22 mouse cellular contexts compared by ENCODE assay signal in the genomic region with DNA sequence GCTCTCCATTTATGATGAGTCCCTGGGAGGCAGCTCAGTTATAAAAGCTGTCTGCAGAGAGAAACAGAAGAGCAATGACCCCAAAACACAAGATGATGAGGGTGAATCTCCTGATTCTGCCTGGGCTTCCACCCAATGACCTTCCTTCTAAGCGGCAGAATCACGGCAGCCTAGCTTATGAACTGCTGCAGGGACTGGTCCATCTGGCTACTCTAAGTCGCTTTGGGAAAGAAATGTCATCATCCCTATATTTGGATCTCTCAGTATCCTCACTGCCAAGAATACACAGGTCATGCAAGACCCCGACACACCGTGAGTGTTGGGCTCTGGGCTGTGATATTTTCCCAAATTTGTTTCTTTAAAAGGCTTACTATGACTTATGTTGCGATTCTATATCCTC. TPM values are rescaled to one million over a fixed set of nuclear protein-coding genes. Genes with fewer than 3 reads are reported as not detected.
DNase-seq lines count a peak whose midpoint lies in the region; ATAC-seq and TF ChIP-seq lines count a peak whose summit lies in the region.
"Had no signal": no experiment of that assay in that cellular context is flagged by ENCODE, and none has a peak within 500 bp of the region (broad histone marks: within the 10 kb centered on the region; RNA-seq: fewer than 3 reads in every experiment).

No protein-coding gene starts in this region.

- H3K27me3 ChIP-seq in cerebellum, adult 2 months (ENCODE audit: control insufficient read depth, insufficient read depth, low read length) = no peaks in the 10 kb centered on the region

- no peak for TF ChIP-seq CTCF in cerebellum, adult 2 months (IDR thresholded peaks at IDR 0.05; ENCODE audit: borderline replicate concordance, insufficient read depth, low read depth, low read length)

- no peak for DNase-seq in cerebellum, adult 11-12 months
- DNase-seq in cerebellum, adult 2 months = peak; percentile 22 to 50
- no peak for DNase-seq in cerebellum, postnatal 4 days (ENCODE audit: low spot score in 2 of 2)
- DNase-seq in cerebellum, adult 9-10 months = peak; percentile 32
- no peak for DNase-seq in cerebellum, adult 18-20 months
- peak; percentile 52 for DNase-seq in brain, adult 2 months (ENCODE audit: low read depth, low spot score)
- no peak for DNase-seq in gastrocnemius, postnatal 10 days
- DNase-seq: adrenal gland, adult 2 months; adrenal gland, adult 8-10 months; adrenal gland, postnatal 10 days; adrenal gland, postnatal 14 days; adrenal gland, postnatal 25 days; adrenal gland, postnatal 36 days; B cell, adult 2 months; cerebellum, adult 11 months; cerebellum, adult 8-10 months; cerebellum, adult 9-11 months; cerebellum, postnatal 10 days had no signal

- 24% methylated on average over 6 of the region's 6 CpGs for WGBS in cerebellum, adult 2 months

- no peak overlapping the region for H3K27ac ChIP-seq in cerebellum, adult 2 months (ENCODE audit: insufficient read depth, low read length)

- ATAC-seq in cerebellum, adult (ENCODE audit: insufficient number of reproducible peaks, low FRiP score, low TSS enrichment) = peak; percentile 64
- ATAC-seq: activated CD4-positive, CD25-positive, alpha-beta regulatory T cell, adult 4 months; CD4-positive, CD25-positive, alpha-beta regulatory T cell, adult 4 months; Patski had no signal

- TF ChIP-seq POLR2A in cerebellum, adult 2 months (IDR thresholded peaks at IDR 0.05; ENCODE audit: borderline replicate concordance, insufficient read depth, low read length) = no peak

- no peak overlapping the region for H3K4me3 ChIP-seq in cerebellum, adult 2 months (replicated peaks; ENCODE audit: insufficient read depth, low read depth, low read length)

- peaks cover 6% of the 10 kb centered on the region for H3K4me1 ChIP-seq in cerebellum, adult 2 months (ENCODE audit: control insufficient read depth, insufficient read depth, low read length)

RNA-seq across cellular contexts. Expression of gene Mturn, which starts 11.6 kb away (rescaled TPM):
- polyA plus RNA-seq in cerebellum, adult 2 months (2012; rRNA removed) = 39.8 and 41.2 TPM in 2 replicates
- total RNA-seq in gastrocnemius, postnatal 10 days (2021) = 1 to 10 TPM; 7.3 to 7.9 TPM

Comparison
In these comparisons a context has a peak if more than half of its experiments do, and no peak if none do; other contexts are left out.
1. DNase-seq: peak in cerebellum, adult 2 months (2 of 2), cerebellum, adult 9-10 months (single experiment) and brain, adult 2 months (single experiment); none in cerebellum, adult 11-12 months (single experiment), cerebellum, postnatal 4 days (0 of 2), cerebellum, adult 18-20 months (0 of 2) and gastrocnemius, postnatal 10 days (single experiment).